Mouse (Mus musculus) heart, adult 9 months (tissue): ENCODE results near the gene Dnajc17.

Source experiments
- DNase-seq, 2 experiments: peaks; one replicate each; pipeline ENCODE4 v3.0.0; 2022; ENCODE audit warnings: low spot score in 2 of 2

Dnajc17 gene

GRCm38 (mm10) chr2:119208344-119209175 lies at the start of gene Dnajc17, which contains the start of gene Zfyve19:
Gene Dnajc17 (minus strand): TSS chr2:119208795.
Gene Zfyve19 (plus strand): TSS chr2:119208617.
- DNase-seq: peak; percentile 94 to 97

- no peak for DNase-seq
Observed at GRCm38 (mm10) chr2:119254976-119255375, 46.4 kb upstream of the Dnajc17 start.

GRCm38 (mm10) chr2:119250826-119251478 lies 42.4 kb upstream of the Dnajc17 start:
- DNase-seq: peak; percentile 41 to 68

GRCm38 (mm10) chr2:119250377-119250776 lies 41.8 kb upstream of the Dnajc17 start:
- no peak for DNase-seq

- DNase-seq: no peak
Observed at GRCm38 (mm10) chr2:119249592-119250061, 41.0 kb upstream of the Dnajc17 start.

- no peak for DNase-seq
Observed at GRCm38 (mm10) chr2:119247904-119248303, 39.3 kb upstream of the Dnajc17 start.

- no peak for DNase-seq
Observed at GRCm38 (mm10) chr2:119245246-119245645, 36.7 kb upstream of the Dnajc17 start.

GRCm38 (mm10) chr2:119242548-119242947 lies 34.0 kb upstream of the Dnajc17 start:
- DNase-seq: no peak

- DNase-seq: no peak
Observed at GRCm38 (mm10) chr2:119240819-119241186, 32.2 kb upstream of the Dnajc17 start.

- no peak for DNase-seq
Observed at GRCm38 (mm10) chr2:119240075-119240818, 31.7 kb upstream of the Dnajc17 start.

GRCm38 (mm10) chr2:119238671-119239070 lies 30.1 kb upstream of the Dnajc17 start:
- no peak for DNase-seq

- DNase-seq: no peak
Observed at GRCm38 (mm10) chr2:119237871-119238220, 29.3 kb upstream of the Dnajc17 start.

GRCm38 (mm10) chr2:119237210-119237870 lies 28.7 kb upstream of the Dnajc17 start, which contains the start of gene Spint1:
Gene Spint1 (plus strand): TSS chr2:119237362.
- no peak for DNase-seq

- no peak for DNase-seq
Observed at GRCm38 (mm10) chr2:119236682-119237209, 28.2 kb upstream of the Dnajc17 start.

- no peak for DNase-seq
Observed at GRCm38 (mm10) chr2:119229775-119230704, 21.4 kb upstream of the Dnajc17 start, which contains the start of gene Ppp1r14d. Gene Ppp1r14d (minus strand): TSS chr2:119229906.

- DNase-seq: no peak
Observed at GRCm38 (mm10) chr2:119209176-119209507, 547 bp upstream of the Dnajc17 start.

GRCm38 (mm10) chr2:119207961-119208343 lies 643 bp downstream of the Dnajc17 start:
- no peak for DNase-seq

- peak in 1 of 2 experiments; percentile 47 for DNase-seq
Observed at GRCm38 (mm10) chr2:119203871-119204460, 4.6 kb downstream of the Dnajc17 start.

GRCm38 (mm10) chr2:119202914-119203453 lies 5.6 kb downstream of the Dnajc17 start:
- DNase-seq: peak in 1 of 2 experiments; percentile 30

GRCm38 (mm10) chr2:119198934-119199333 lies 9.7 kb downstream of the Dnajc17 start:
- no peak for DNase-seq
